Mouse (Mus musculus): ENCODE measurements around the gene Ttll6.

Gene Ttll6

GRCm38 (mm10) chr11:96169016-96169415, 35.4 kb downstream of the Ttll6 start:
- in situ Hi-C loops (cut with MboI): no loop called here

- in situ Hi-C loops (cut with MboI): no loop called here
These were observed 37.3 kb downstream of the Ttll6 start for GRCm38 (mm10) chr11:96170711-96171379.

- in situ Hi-C loops (cut with MboI): no loop called here
These were observed 38.0 kb downstream of the Ttll6 start for GRCm38 (mm10) chr11:96171601-96172000.

- in situ Hi-C loops (cut with MboI): no loop called here
These were observed 39.1 kb downstream of the Ttll6 start for GRCm38 (mm10) chr11:96172511-96173287.

GRCm38 (mm10) chr11:96173288-96173840, 39.8 kb downstream of the Ttll6 start:
- in situ Hi-C loops (cut with MboI): no loop called here

- in situ Hi-C loops (cut with MboI): no loop called here
These were observed 41.3 kb downstream of the Ttll6 start for GRCm38 (mm10) chr11:96174881-96175280.

GRCm38 (mm10) chr11:96175511-96175910, 41.9 kb downstream of the Ttll6 start:
- in situ Hi-C loops (cut with MboI): no loop called here

- in situ Hi-C loops (cut with MboI): no loop called here
These were observed 42.5 kb downstream of the Ttll6 start for GRCm38 (mm10) chr11:96175951-96176530.

GRCm38 (mm10) chr11:96176841-96177240, 43.3 kb downstream of the Ttll6 start:
- in situ Hi-C loops (cut with MboI): no loop called here

GRCm38 (mm10) chr11:96177546-96178174, 44.1 kb downstream of the Ttll6 start:
- in situ Hi-C loops (cut with MboI): no loop called here

- in situ Hi-C loops (cut with MboI): no loop called here
These were observed 44.8 kb downstream of the Ttll6 start for GRCm38 (mm10) chr11:96178356-96178755.

- in situ Hi-C loops (cut with MboI): no loop called here
These were observed 45.4 kb downstream of the Ttll6 start for GRCm38 (mm10) chr11:96178911-96179503.

- in situ Hi-C loops (cut with MboI): no loop called here
These were observed 47.5 kb downstream of the Ttll6 start for GRCm38 (mm10) chr11:96181061-96181460.

GRCm38 (mm10) chr11:96184233-96184632, 50.6 kb downstream of the Ttll6 start:
- in situ Hi-C loops (cut with MboI): no loop called here

- in situ Hi-C loops (cut with MboI): no loop called here
These were observed 53.7 kb downstream of the Ttll6 start for GRCm38 (mm10) chr11:96187321-96187720.

GRCm38 (mm10) chr11:96189810-96190522, 56.4 kb downstream of the Ttll6 start:
- in situ Hi-C loops (cut with MboI): no loop called here

GRCm38 (mm10) chr11:96191132-96191531, 57.5 kb downstream of the Ttll6 start:
- in situ Hi-C loops (cut with MboI): no loop called here

GRCm38 (mm10) chr11:96193521-96194400, 60.2 kb downstream of the Ttll6 start, which contains the start of gene Hoxb13:
Gene Hoxb13 (plus strand): TSS chr11:96194316.
- in situ Hi-C loops (cut with MboI): no loop called here

GRCm38 (mm10) chr11:96194401-96194710, 60.8 kb downstream of the Ttll6 start:
- in situ Hi-C loops (cut with MboI): no loop called here

- in situ Hi-C loops (cut with MboI): no loop called here
These were observed 61.5 kb downstream of the Ttll6 start for GRCm38 (mm10) chr11:96194961-96195640.
